Mouse (Mus musculus) CH12.LX (cell line): ENCODE measurements at regions not wholly inside any gene's neighbourhood (a gene's known extent, or its start where the extent isn't known, plus 50 kb on each side); places are given as distances from the start of the nearest gene placed in this dataset.

Source experiments
- DNase-seq: peaks from one replicate; pipeline ENCODE4 v3.0.0-alpha.2; 2013; ENCODE audit errors: extremely low read depth
- H3K27ac ChIP-seq: 2 replicates; pipeline ENCODE4 v1.5.1; 2012; ENCODE audit warnings: low read depth, mild to moderate bottlenecking, control low read depth, moderate library complexity; ENCODE audit not compliant: insufficient read depth
- H3K27me3 ChIP-seq: replicated peaks from 2 replicates; pipeline ENCODE3; 2012; ENCODE audit warnings: inconsistent platforms
- H3K36me3 ChIP-seq, 2 experiments: replicated peaks in 1 of 2; 2 replicates each; pipeline versions ENCODE3 to v1.6.1; 2012; ENCODE audit warnings: inconsistent platforms in 1 of 2, low read length in 1 of 2, mild to moderate bottlenecking in 1 of 2, mixed read lengths in 1 of 2, moderate library complexity in 1 of 2; ENCODE audit not compliant: control insufficient read depth in 1 of 2, insufficient read depth in 1 of 2
- H3K4me1 ChIP-seq, 2 experiments: 2 replicates each; pipeline ENCODE4 v1.6.1; 2012; ENCODE audit warnings: inconsistent platforms in 1 of 2, moderate library complexity in 1 of 2; ENCODE audit not compliant: insufficient read depth in 2 of 2, control insufficient read depth in 1 of 2
- H3K4me2 ChIP-seq: 2 replicates; pipeline ENCODE4 v1.6.1; 2012; ENCODE audit warnings: low read depth, mild to moderate bottlenecking, control low read depth; ENCODE audit not compliant: poor library complexity, insufficient read depth, severe bottlenecking
- H3K4me3 ChIP-seq, 3 experiments: fragments of 150-350 bp in 1 of 3; sonication (generic) in 1 of 3; replicated peaks in 1 of 3; 2 replicates each; pipeline versions ENCODE3 to v1.5.1; 2011 to 2012; ENCODE audit warnings: low read depth in 2 of 3, low read length in 2 of 3, mild to moderate bottlenecking in 2 of 3, moderate library complexity in 2 of 3, control low read depth in 1 of 3, improper control_type of control experiment in 1 of 3, inconsistent platforms in 1 of 3, mixed read lengths in 1 of 3; ENCODE audit not compliant: poor library complexity in 1 of 3
- H3K79me2 ChIP-seq: replicated peaks from 2 replicates; pipeline ENCODE4 v1.6.1; 2012; ENCODE audit warnings: mild to moderate bottlenecking, moderate library complexity; ENCODE audit not compliant: control insufficient read depth, poor library complexity, insufficient read depth, severe bottlenecking; ENCODE audit errors: extremely low read depth
- H3K9ac ChIP-seq: 2 replicates; pipeline ENCODE4 v1.6.1; 2012; ENCODE audit warnings: low read depth, mild to moderate bottlenecking, control low read depth, moderate library complexity; ENCODE audit not compliant: insufficient read depth
- H3K9me3 ChIP-seq: replicated peaks from 2 replicates; pipeline ENCODE3; 2012; ENCODE audit warnings: low read length, inconsistent platforms, mixed read lengths
- BHLHE40 ChIP-seq: IDR thresholded peaks from 2 replicates; pipeline ENCODE4 v1.6.1; 2011; ENCODE audit warnings: mild to moderate bottlenecking, low read depth, low read length, improper control_type of control experiment
- CHD2 ChIP-seq: IDR thresholded peaks from 2 replicates; pipeline ENCODE4 v1.6.1; 2011; ENCODE audit warnings: low read length, improper control_type of control experiment
- CTCF ChIP-seq, 2 experiments: IDR thresholded peaks in 1 of 2; conservative IDR thresholded peaks in 1 of 2; 2 replicates each; pipeline ENCODE4 v1.5.1; 2011 to 2012; ENCODE audit warnings: low read depth in 2 of 2, low read length in 2 of 2, improper control_type of control experiment in 1 of 2, inconsistent platforms in 1 of 2, mild to moderate bottlenecking in 1 of 2, moderate library complexity in 1 of 2
- EP300 ChIP-seq: IDR thresholded peaks from 2 replicates; pipeline ENCODE4 v1.6.1; 2011; ENCODE audit warnings: low read length, improper control_type of control experiment
- ETS1 ChIP-seq: conservative IDR thresholded peaks from 2 replicates; pipeline ENCODE4 v1.6.1; 2012; ENCODE audit warnings: low read depth, mild to moderate bottlenecking, inconsistent platforms, low read length, improper control_type of control experiment, moderate library complexity
- GABPA ChIP-seq: IDR thresholded peaks from 2 replicates; pipeline ENCODE4 v1.6.1; 2012; ENCODE audit warnings: low read depth, low read length, improper control_type of control experiment, inconsistent platforms; ENCODE audit not compliant: insufficient replicate concordance
- HCFC1 ChIP-seq: IDR thresholded peaks from 2 replicates; pipeline ENCODE4 v1.6.1; 2012; ENCODE audit warnings: low read depth, mild to moderate bottlenecking, inconsistent platforms, low read length, improper control_type of control experiment
- JUN ChIP-seq: IDR thresholded peaks from 2 replicates; pipeline ENCODE4 v1.6.1; 2011; ENCODE audit warnings: low read depth, mild to moderate bottlenecking, low read length, improper control_type of control experiment, moderate library complexity; ENCODE audit not compliant: insufficient read depth
- KAT2A ChIP-seq: IDR thresholded peaks from 2 replicates; pipeline ENCODE4 v1.6.1; 2012; ENCODE audit warnings: low read length, improper control_type of control experiment, inconsistent platforms; ENCODE audit not compliant: insufficient replicate concordance
- MAFK ChIP-seq: IDR thresholded peaks from 2 replicates; pipeline ENCODE4 v1.6.1; 2011; ENCODE audit warnings: low read length, improper control_type of control experiment; ENCODE audit not compliant: insufficient replicate concordance
- MAX ChIP-seq: IDR thresholded peaks from 2 replicates; pipeline ENCODE4 v1.6.1; 2011; ENCODE audit warnings: low read length, improper control_type of control experiment
- MAZ ChIP-seq: IDR thresholded peaks from 2 replicates; pipeline ENCODE4 v1.6.1; 2012; ENCODE audit warnings: low read depth, mild to moderate bottlenecking, inconsistent platforms, low read length, improper control_type of control experiment, moderate library complexity
- MEF2A ChIP-seq: IDR thresholded peaks from 2 replicates; pipeline ENCODE4 v1.6.1; 2014; ENCODE audit warnings: low read depth, mild to moderate bottlenecking, inconsistent platforms, low read length, improper control_type of control experiment, borderline replicate concordance
- MXI1 ChIP-seq: IDR thresholded peaks from 2 replicates; pipeline ENCODE4 v1.6.1; 2011; ENCODE audit warnings: mild to moderate bottlenecking, low read depth, low read length, improper control_type of control experiment
- MYC ChIP-seq: IDR thresholded peaks from 2 replicates; pipeline ENCODE4 v1.6.1; 2011; ENCODE audit warnings: low read depth, mild to moderate bottlenecking, improper control_type of control experiment, low read length
- NRF1 ChIP-seq: IDR thresholded peaks from 2 replicates; pipeline ENCODE4 v1.6.1; 2014; ENCODE audit warnings: low read depth, mild to moderate bottlenecking, inconsistent platforms, low read length, improper control_type of control experiment, moderate library complexity
- PAX5 ChIP-seq: IDR thresholded peaks from 2 replicates; pipeline ENCODE4 v1.6.1; 2012; ENCODE audit warnings: low read length, inconsistent platforms, mixed read lengths
- POLR2AphosphoS2 ChIP-seq: IDR thresholded peaks from 2 replicates; pipeline ENCODE4 v1.6.1; 2011; ENCODE audit warnings: low read depth, low read length, improper control_type of control experiment
- RAD21 ChIP-seq: IDR thresholded peaks from 2 replicates; pipeline ENCODE4 v1.6.1; 2011; ENCODE audit warnings: low read depth, mild to moderate bottlenecking, low read length, improper control_type of control experiment, moderate library complexity
- RCOR1 ChIP-seq: conservative IDR thresholded peaks from 2 replicates; pipeline ENCODE4 v1.6.1; 2012; ENCODE audit warnings: low read depth, mild to moderate bottlenecking, inconsistent platforms, low read length, improper control_type of control experiment
- SMC3 ChIP-seq: IDR thresholded peaks from 2 replicates; pipeline ENCODE4 v1.6.1; 2011; ENCODE audit warnings: low read depth, low read length, improper control_type of control experiment
- TBP ChIP-seq: conservative IDR thresholded peaks from 2 replicates; pipeline ENCODE4 v1.6.1; 2011; ENCODE audit warnings: low read depth, low read length, improper control_type of control experiment
- TCF12 ChIP-seq: IDR thresholded peaks from 2 replicates; pipeline ENCODE4 v1.6.1; 2014; ENCODE audit warnings: low read depth, mild to moderate bottlenecking, inconsistent platforms, low read length, improper control_type of control experiment
- UBTF ChIP-seq: IDR thresholded peaks from 2 replicates; pipeline ENCODE4 v1.6.1; 2012; ENCODE audit warnings: low read depth, mild to moderate bottlenecking, inconsistent platforms, low read length, improper control_type of control experiment, moderate library complexity
- USF2 ChIP-seq: conservative IDR thresholded peaks from 2 replicates; pipeline ENCODE4 v1.6.1; 2011; ENCODE audit warnings: low read depth, low read length, improper control_type of control experiment
- ZNF384 ChIP-seq: IDR thresholded peaks from 2 replicates; pipeline ENCODE4 v1.6.1; 2012; ENCODE audit warnings: low read depth, low read length, improper control_type of control experiment, inconsistent platforms
- dilution Hi-C: fragments of 300-500 bp; cut with MboI; formaldehyde crosslinking; loops from 2 replicates; pipeline ENCODE4 v1.14.3; 2020; ENCODE audit warnings: low sequenced_read_pairs; ENCODE audit not compliant: extremely low pct_unique_long_range_greater_than_20kb, extremely low pct_ligation_motif_present
- in situ Hi-C: fragments of 300-500 bp; cut with MboI; formaldehyde crosslinking; loops from 3 replicates; pipeline ENCODE4 v1.14.3; 2019; ENCODE audit warnings: low sequenced_read_pairs, low pct_ligation_motif_present, low pct_unique_long_range_greater_than_20kb, mixed read lengths

DNA sequence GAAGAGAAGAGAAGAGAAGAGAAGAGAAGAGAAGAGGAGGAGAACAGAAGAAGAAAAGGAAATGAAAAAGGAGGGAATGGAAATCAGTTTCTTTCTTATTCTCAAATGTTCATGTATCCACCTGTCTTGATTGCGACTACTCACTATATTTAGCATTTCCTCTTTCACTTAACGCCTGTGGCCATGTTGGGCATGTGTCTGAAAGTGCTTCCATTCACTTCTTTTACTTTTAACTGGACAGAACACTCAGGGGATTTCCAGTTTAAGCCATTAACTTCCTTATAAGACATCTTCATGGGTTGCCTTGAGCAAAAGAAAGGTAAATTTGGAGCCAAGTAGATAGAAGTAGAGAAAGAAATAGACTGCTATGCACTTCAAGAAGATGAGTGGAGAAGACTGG is 226.3 kb upstream of the Klf6 start:
- no peaks in the 10 kb centered on the region for H3K27me3 ChIP-seq
- peaks cover 4 to 8% of the 10 kb centered on the region in 2 experiments; a peak in 3 of 4 replicates for H3K4me1 ChIP-seq
- 0 out of 2 replicates have a peak, but pooled peaks have one; percentile 25 for TF ChIP-seq BHLHE40
- TF ChIP-seq MAFK = no peak
- TF ChIP-seq TCF12 = no peak
- TF ChIP-seq MEF2A = peak; percentile 61; the same call in 1 of the 2 replicates
- no peak for TF ChIP-seq MAZ
- no peak for TF ChIP-seq ZNF384
- no peak for TF ChIP-seq RCOR1
- TF ChIP-seq MXI1 = no peak
- TF ChIP-seq CHD2 = no peak
- no peak for TF ChIP-seq MYC
- TF ChIP-seq EP300 = peak; percentile 47; the same call in 1 of the 2 replicates
- dilution Hi-C loops = no loop called here
- no peaks in the 10 kb centered on the region for H3K79me2 ChIP-seq
- H3K4me2 ChIP-seq = no peak overlapping the region
- H3K4me3 ChIP-seq = no peak overlapping the region
- H3K9me3 ChIP-seq = no peaks in the 10 kb centered on the region
- H3K36me3 ChIP-seq = no peaks in the 10 kb centered on the region
- in situ Hi-C loops = no loop called here
- peak; percentile 36 for DNase-seq
- no peak overlapping the region for H3K9ac ChIP-seq
- no peak overlapping the region for H3K27ac ChIP-seq

DNA sequence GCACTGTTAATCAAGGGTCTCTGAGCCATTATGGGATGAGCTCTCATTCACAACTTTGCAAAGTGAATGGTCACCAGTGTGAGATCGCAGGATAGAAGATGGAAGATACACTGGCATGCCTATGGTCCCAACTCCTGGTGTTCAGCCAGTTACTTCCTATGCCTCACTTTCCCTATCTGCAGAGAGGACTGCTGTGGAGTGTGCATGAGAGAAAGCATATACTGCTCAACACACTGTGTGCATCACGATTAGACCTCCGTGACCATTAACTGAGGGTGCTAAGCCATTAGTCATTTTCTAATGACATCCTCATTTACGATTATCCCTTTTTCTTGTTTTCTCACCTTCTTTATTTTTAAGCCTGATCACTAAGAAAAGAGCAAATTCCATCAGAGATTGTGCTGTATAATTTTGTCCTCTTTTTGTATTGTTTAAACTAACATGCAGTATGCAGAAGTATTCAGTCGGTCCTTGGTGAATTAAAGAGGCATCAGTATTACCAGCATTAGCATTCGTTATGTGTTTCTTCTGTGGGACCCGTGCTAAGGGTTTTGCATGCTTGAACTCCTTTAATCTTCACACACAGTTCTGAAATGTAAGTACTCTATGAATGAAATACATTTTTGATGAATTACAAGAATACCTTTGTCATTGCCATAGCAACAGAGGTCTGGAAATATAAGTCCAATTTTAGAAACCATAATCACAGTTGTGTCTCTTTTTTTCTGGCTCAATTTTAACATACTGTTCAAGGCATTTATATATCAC is 219.4 kb upstream of the Klf6 start:
- no peaks in the 10 kb centered on the region for H3K79me2 ChIP-seq
- no peak overlapping the region for H3K9ac ChIP-seq
- H3K4me2 ChIP-seq = no peak overlapping the region
- H3K27ac ChIP-seq = no peak overlapping the region
- in situ Hi-C loops = no loop called here
- H3K4me3 ChIP-seq = no peak overlapping the region
- no peaks in the 10 kb centered on the region for H3K27me3 ChIP-seq
- H3K4me1 ChIP-seq = no peaks in the 10 kb centered on the region
- TF ChIP-seq JUN (no peak), POLR2AphosphoS2 (no peak), GABPA (no peak), TBP (no peak), RAD21 (no peak), USF2 (no peak), MAX (no peak), MYC (no peak), NRF1 (no peak), CTCF (conservative IDR thresholded peaks at IDR 0.05 in 1 of 2, IDR thresholded peaks at IDR 0.05 in 1 of 2; ENCODE audit: low read depth in 2 of 2, low read length in 2 of 2) (no peak), HCFC1 (no peak), RCOR1 (no peak), UBTF (no peak), MAZ (no peak), EP300 (no peak), SMC3 (no peak), KAT2A (no peak), ETS1 (no peak), PAX5 (no peak)
- no peaks in the 10 kb centered on the region for H3K9me3 ChIP-seq
- no peaks in the 10 kb centered on the region for H3K36me3 ChIP-seq
- dilution Hi-C loops = no loop called here
- no peak for DNase-seq
